Mouse (Mus musculus) lung, embryonic 16.5 days (tissue): ENCODE measurements around the gene Tmem212. TPM values are rescaled to one million over a fixed set of nuclear protein-coding genes. Genes with fewer than 3 reads are reported as not detected.
A peak's percentile ranks its signal among the peaks of the same experiment; 100 is the strongest.

Source experiments
- ATAC-seq: fragments of 200-750 bp; cut with Nextera tagmentation; 2 replicates; pipeline ENCODE4 v1.8.0; 2017; ENCODE audit warnings: low read depth, mild to moderate bottlenecking, moderate library complexity
- H3K27ac ChIP-seq: fragments of 300-500 bp; sonication (generic); 2 replicates; pipeline ENCODE4 v1.5.1; 2014; ENCODE audit warnings: mild to moderate bottlenecking, control low read depth, low read length
- H3K27me3 ChIP-seq: fragments of 300-500 bp; sonication (generic); 2 replicates; pipeline ENCODE4 v1.6.1; 2014; ENCODE audit warnings: low read depth, low read length, mixed read lengths; ENCODE audit not compliant: control insufficient read depth, insufficient read depth
- H3K36me3 ChIP-seq: fragments of 300-500 bp; sonication (generic); 2 replicates; pipeline ENCODE4 v1.6.1; 2014; ENCODE audit warnings: low read length; ENCODE audit not compliant: control insufficient read depth, insufficient read depth
- H3K4me1 ChIP-seq: fragments of 300-500 bp; sonication (generic); replicated peaks from 2 replicates; pipeline ENCODE4 v1.6.1; 2014; ENCODE audit warnings: low read length, mixed read lengths; ENCODE audit not compliant: control insufficient read depth, insufficient read depth
- H3K4me2 ChIP-seq: fragments of 300-500 bp; sonication (generic); 2 replicates; pipeline ENCODE4 v1.6.1; 2014; ENCODE audit warnings: low read depth, low read length, control low read depth
- H3K4me3 ChIP-seq: fragments of 300-500 bp; sonication (generic); 2 replicates; pipeline ENCODE4 v1.5.1; 2014; ENCODE audit warnings: mild to moderate bottlenecking, low read length, control low read depth
- H3K9ac ChIP-seq: fragments of 300-500 bp; sonication (generic); 2 replicates; pipeline ENCODE4 v1.6.1; 2014; ENCODE audit warnings: low read length, control low read depth
- H3K9me3 ChIP-seq: fragments of 300-500 bp; sonication (generic); 2 replicates; pipeline ENCODE4 v1.6.1; 2016; ENCODE audit warnings: low read length; ENCODE audit not compliant: control insufficient read depth
- WGBS: fragments of 180-500 bp; shearing (Covaris S2); extraction: QIAGEN DNeasy Blood & Tissue Kit; methylation state at CpG from one replicate; pipeline ENCODE4 v1.1.7; 2014; 5-methylcytosine and 5-hydroxymethylcytosine counted together
- polyA plus RNA-seq: library from polyadenylated mRNA; unstranded; fragments of >200 nt; fragmentation: Nextera tagmentation; extraction: Ambion mirVana; gene quantifications from 2 replicates; pipeline ENCODE4 v1.2.1, GENCODE M21; 2015

Tmem212 gene
- polyA plus RNA-seq, 1 experiment from 2014 or later, result 3.5 TPM

- WGBS, result 8% methylated on average over 5 of the region's 5 CpGs
- Histone ChIP-seq H3K9ac (peak overlapping the region; percentile 17; the same call in 1 of the 2 replicates), H3K4me3 (peak overlapping the region; percentile 22)
These were observed 37.0 kb downstream of the Tmem212 start for GRCm38 (mm10) chr3:27859161-27859561.

DNA sequence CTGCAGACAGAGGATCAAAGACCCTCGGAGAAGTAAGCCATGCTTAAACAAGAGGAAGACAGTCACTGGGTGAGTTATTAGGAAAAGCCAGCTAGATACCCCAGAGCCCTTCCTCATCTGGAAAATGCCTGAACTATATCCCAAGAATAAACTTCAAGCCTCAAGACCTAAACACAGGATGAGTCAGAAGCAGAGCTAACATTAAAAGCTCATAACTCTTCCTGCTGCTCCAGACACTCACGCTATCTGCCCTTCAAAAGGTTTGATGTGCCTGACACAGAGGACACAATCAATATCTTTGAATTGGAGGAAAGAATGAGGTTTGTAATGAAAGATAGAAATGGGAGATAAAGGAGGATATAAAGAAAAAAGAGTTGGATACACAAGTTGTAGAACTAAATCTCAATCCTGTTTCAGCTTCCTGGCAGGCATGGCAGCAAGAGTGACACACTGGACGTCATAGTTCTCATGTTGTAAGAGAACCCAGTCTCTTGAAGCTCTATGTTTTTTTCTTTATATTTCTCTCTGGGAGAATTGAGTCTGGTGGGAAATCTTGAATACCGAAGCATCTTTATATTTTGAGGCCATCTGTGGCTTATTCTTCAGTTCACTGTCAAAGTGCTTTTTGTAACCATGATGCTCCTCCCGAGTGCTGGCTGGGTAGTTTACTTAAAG is 37.6 kb downstream of the Tmem212 start:
- H3K27ac ChIP-seq, result peak overlapping the region; percentile 87
- no peak overlapping the region; the same call in 1 of the 2 replicates for H3K4me2 ChIP-seq
- H3K27me3 ChIP-seq, result no peaks in the 10 kb centered on the region
- 16% methylated on average over 5 of the region's 5 CpGs for WGBS
- no peak overlapping the region for H3K4me3 ChIP-seq
- no peaks in the 10 kb centered on the region for H3K9me3 ChIP-seq
- ATAC-seq, result no peak
- H3K36me3 ChIP-seq, result no peaks in the 10 kb centered on the region
- H3K4me1 ChIP-seq, result peaks cover 70% of the 10 kb centered on the region
- H3K9ac ChIP-seq, result 0 out of 2 replicates have a peak overlapping the region, but pooled peaks have one; percentile 15

More at GRCm38 (mm10) chr3:27859161-27859561, 37.0 kb downstream of the Tmem212 start:
- Histone ChIP-seq H3K4me2 (peak overlapping the region; percentile 42), H3K36me3 (no peaks in the 10 kb centered on the region), H3K27ac (peak overlapping the region; percentile 87), H3K9me3 (no peaks in the 10 kb centered on the region), H3K27me3 (no peaks in the 10 kb centered on the region), H3K4me1 (peaks cover 75% of the 10 kb centered on the region)
- ATAC-seq, result peak; percentile 71

DNA sequence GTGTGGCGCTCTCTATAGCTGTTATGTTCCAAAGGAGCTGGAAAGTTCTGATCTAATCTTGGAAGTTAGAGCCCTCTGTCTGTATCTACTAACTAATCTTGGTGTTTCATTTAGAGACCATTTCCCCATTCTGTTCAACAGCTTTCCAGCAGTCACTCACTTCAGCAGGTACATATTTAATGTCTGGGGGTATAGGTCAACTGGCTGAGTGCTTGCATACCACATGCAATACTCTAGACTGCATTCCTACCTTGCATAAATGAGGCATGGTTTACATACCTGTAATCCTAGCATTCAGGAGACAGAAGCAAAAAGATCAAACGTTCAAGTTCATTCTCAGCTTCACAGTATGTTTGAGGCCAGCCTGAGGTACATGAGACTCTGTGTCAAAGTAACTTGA is 39.9 kb downstream of the Tmem212 start:
- Histone ChIP-seq H3K9ac (no peak overlapping the region), H3K9me3 (no peaks in the 10 kb centered on the region), H3K4me1 (peaks cover 52% of the 10 kb centered on the region), H3K27ac (peak overlapping the region; percentile 66), H3K36me3 (no peaks in the 10 kb centered on the region), H3K4me3 (no peak overlapping the region), H3K4me2 (no peak overlapping the region), H3K27me3 (no peaks in the 10 kb centered on the region)
- ATAC-seq, result peak; percentile 53
- WGBS, result 41% methylated on average over 2 of the region's 2 CpGs

DNA sequence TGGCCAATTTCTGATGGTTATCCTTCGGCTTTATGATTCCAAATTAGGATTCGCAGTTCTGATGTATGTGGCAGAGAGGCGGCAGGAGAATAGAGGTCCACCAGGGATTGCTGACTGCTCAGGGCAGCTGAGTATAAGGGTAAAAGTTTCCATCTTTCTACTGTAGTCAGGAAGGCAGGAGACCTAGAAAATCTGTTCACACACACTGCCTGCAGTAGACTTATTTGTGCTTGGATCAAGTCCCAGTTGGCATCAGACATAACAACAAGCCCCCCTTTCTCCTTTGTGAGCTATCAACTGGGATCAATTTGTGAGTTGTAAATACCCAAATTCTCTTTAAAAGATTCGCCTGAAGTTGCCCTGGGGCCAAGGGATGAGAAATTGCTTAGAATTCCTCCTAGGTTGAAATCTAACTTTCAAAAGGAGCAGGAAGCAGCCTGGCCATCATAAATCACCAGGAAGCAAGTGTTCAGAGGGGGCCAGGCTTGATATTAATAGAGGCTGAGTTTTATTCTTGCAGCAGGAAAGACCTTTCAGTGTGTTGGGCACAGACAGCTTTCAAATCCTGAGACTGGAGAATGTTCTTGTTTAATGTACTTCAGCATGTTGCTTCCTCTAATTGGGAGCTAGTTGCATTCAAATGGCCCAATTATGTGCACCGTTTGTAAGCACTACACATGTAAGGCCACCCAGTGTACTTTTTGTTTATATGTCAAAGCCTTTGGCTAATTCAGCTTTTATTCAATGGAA is 41.6 kb downstream of the Tmem212 start:
- no peak overlapping the region for H3K4me2 ChIP-seq
- H3K27ac ChIP-seq, result peak overlapping the region; percentile 58
- H3K27me3 ChIP-seq, result no peaks in the 10 kb centered on the region
- ATAC-seq, result peak; percentile 44
- H3K36me3 ChIP-seq, result no peaks in the 10 kb centered on the region
- no peak overlapping the region for H3K9ac ChIP-seq
- H3K4me3 ChIP-seq, result no peak overlapping the region
- WGBS, result 65% methylated on average over 5 of the region's 5 CpGs
- peaks cover 39% of the 10 kb centered on the region for H3K4me1 ChIP-seq
- H3K9me3 ChIP-seq, result no peaks in the 10 kb centered on the region

DNA sequence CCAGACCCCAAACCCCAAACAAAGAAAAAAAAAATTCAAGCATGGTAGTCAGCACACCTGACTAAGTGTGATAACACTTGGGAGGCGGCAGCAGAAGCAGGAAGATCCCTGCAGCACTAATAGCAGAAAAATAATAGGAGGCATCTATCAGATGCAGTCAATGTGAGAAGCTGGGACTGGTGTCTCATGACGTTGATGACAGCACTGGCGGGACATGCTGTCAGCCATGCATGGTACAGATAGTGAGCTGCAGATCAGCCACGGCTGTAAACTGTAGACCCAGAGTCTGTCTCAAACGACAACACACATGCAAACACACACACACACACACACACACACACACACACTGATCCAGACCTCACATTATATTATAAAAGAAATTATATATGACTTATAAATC is 52.9 kb downstream of the Tmem212 start:
- H3K27me3 ChIP-seq, result no peaks in the 10 kb centered on the region
- H3K27ac ChIP-seq, result no peak overlapping the region
- H3K4me3 ChIP-seq, result no peak overlapping the region
- H3K36me3 ChIP-seq, result no peaks in the 10 kb centered on the region
- ATAC-seq, result no peak
- H3K4me1 ChIP-seq, result no peaks in the 10 kb centered on the region; the same call in 1 of the 2 replicates
- H3K9me3 ChIP-seq, result no peaks in the 10 kb centered on the region
- H3K9ac ChIP-seq, result no peak overlapping the region
- 52% methylated on average over 5 of the region's 5 CpGs for WGBS
- H3K4me2 ChIP-seq, result no peak overlapping the region

- no peak overlapping the region for H3K27ac ChIP-seq
- ATAC-seq, result no peak
These were observed 53.3 kb downstream of the Tmem212 start for GRCm38 (mm10) chr3:27842856-27843255.

DNA sequence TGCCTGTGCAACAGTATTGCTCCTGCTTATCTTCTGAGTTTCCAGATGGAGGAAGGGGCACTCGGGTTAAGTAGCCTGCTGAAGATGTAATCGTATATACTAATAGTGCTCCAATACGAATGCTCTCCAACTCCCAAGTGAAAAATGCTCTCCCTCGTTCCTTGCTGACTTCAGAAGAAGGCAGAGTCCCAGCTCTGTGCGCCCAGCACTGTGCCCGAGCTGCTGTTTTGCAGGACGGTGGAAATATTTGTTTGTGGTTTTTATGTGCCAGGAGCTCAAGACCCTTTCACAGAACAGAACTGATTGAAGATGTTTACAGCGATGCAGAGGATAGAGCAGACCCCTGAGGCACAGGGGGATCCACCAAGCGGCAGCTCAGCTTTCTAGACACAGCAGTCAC is 55.9 kb downstream of the Tmem212 start:
- peak; percentile 31; the same call in 1 of the 2 replicates for ATAC-seq
- no peak overlapping the region for H3K27ac ChIP-seq
- no peak overlapping the region for H3K9ac ChIP-seq
- no peaks in the 10 kb centered on the region for H3K9me3 ChIP-seq
- 24% methylated on average over 9 of the region's 9 CpGs for WGBS
- no peaks in the 10 kb centered on the region for H3K36me3 ChIP-seq
- H3K27me3 ChIP-seq, result no peaks in the 10 kb centered on the region
- H3K4me3 ChIP-seq, result no peak overlapping the region
- H3K4me2 ChIP-seq, result no peak overlapping the region; the same call in 1 of the 2 replicates
- H3K4me1 ChIP-seq, result no peaks in the 10 kb centered on the region; the same call in 1 of the 2 replicates

More at GRCm38 (mm10) chr3:27842856-27843255, 53.3 kb downstream of the Tmem212 start:
- Histone ChIP-seq H3K36me3 (no peaks in the 10 kb centered on the region), H3K27me3 (no peaks in the 10 kb centered on the region), H3K4me3 (no peak overlapping the region), H3K9me3 (no peaks in the 10 kb centered on the region), H3K4me1 (no peaks in the 10 kb centered on the region; the same call in 1 of the 2 replicates), H3K4me2 (no peak overlapping the region), H3K9ac (no peak overlapping the region)
- WGBS, result 66% methylated on average over 5 of the region's 5 CpGs

DNA sequence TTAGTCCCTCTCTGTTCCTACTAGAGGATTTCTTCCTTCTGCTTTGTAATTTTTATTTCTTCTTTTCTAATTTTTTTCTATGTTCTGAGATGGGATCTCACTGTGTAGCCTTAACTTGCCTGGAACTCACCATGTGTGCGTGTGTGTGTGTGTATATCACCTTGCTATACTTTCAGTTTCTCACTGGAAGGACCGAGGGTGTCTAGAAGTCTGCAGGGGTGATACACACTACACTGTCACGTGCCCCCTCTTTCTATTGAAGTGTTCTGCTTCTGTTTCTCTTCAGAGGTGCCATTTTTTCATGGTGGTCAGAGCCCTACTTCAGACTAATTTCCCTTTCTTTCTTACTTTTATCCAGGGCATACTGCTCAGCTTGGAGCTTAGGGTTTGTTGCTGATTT is 56.4 kb downstream of the Tmem212 start:
- Histone ChIP-seq H3K4me2 (peak overlapping the region; percentile 10; the same call in 1 of the 2 replicates), H3K27me3 (no peaks in the 10 kb centered on the region), H3K27ac (no peak overlapping the region), H3K4me3 (0 out of 2 replicates have a peak overlapping the region, but pooled peaks have one; percentile 11), H3K4me1 (no peaks in the 10 kb centered on the region; the same call in 1 of the 2 replicates), H3K9me3 (no peaks in the 10 kb centered on the region), H3K36me3 (no peaks in the 10 kb centered on the region), H3K9ac (no peak overlapping the region)
- WGBS, result 33% methylated on average over 3 of the region's 3 CpGs
- no peak for ATAC-seq

DNA sequence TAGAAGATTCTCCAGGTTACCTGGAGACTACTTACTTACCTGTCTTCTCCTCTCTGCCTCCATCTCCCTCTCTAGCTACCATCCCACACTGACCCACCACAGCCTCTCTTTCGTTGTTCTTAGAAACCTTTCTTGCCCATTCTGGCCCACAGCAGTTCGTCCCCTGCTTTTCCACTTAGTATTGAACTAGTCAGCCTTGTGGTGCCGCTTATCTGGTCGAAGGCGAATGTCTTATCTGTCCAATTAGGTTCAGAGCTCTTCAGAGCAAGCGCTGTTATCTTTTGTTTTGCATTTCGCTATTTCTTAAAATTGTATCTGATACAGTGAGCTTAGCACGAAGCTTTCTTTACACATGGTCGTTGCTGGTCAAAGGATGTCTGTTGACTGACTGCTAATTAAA is 56.9 kb downstream of the Tmem212 start:
- H3K4me1 ChIP-seq, result no peaks in the 10 kb centered on the region; the same call in 1 of the 2 replicates
- no peak overlapping the region for H3K9ac ChIP-seq
- H3K27ac ChIP-seq, result no peak overlapping the region
- H3K4me2 ChIP-seq, result no peak overlapping the region
- ATAC-seq, result no peak
- H3K27me3 ChIP-seq, result no peaks in the 10 kb centered on the region
- H3K4me3 ChIP-seq, result no peak overlapping the region
- no peaks in the 10 kb centered on the region for H3K9me3 ChIP-seq
- no peaks in the 10 kb centered on the region for H3K36me3 ChIP-seq
- WGBS, result 63% methylated on average over 9 of the region's 9 CpGs
